Mouse (Mus musculus) bone marrow, adult 2 months (tissue): Measurements from ENCODE around the gene Maz. TPM values are rescaled to one million over a fixed set of nuclear protein-coding genes. Genes with fewer than 3 reads are reported as not detected.

Experiments
- H3K27ac ChIP-seq: fragments of 200-500 bp; 2 replicates; pipeline ENCODE4 v1.5.1; 2012; ENCODE audit warnings: low read depth, mild to moderate bottlenecking, control low read depth, inconsistent platforms, low read length; ENCODE audit not compliant: control insufficient read depth, poor library complexity, insufficient read depth
- H3K4me1 ChIP-seq: fragments of 200-500 bp; 2 replicates; pipeline ENCODE4 v1.6.1; 2011; ENCODE audit warnings: low read length; ENCODE audit not compliant: control insufficient read depth, insufficient read depth
- H3K4me3 ChIP-seq: fragments of 200-500 bp; replicated peaks from 2 replicates; pipeline ENCODE3; 2011; ENCODE audit warnings: mild to moderate bottlenecking, low read depth, low read length, control low read depth; ENCODE audit not compliant: control insufficient read depth
- CTCF ChIP-seq: fragments of 200-500 bp; IDR thresholded peaks from 2 replicates; pipeline ENCODE4 v1.5.1; 2011; ENCODE audit warnings: low read length, control low read depth; ENCODE audit not compliant: control insufficient read depth, insufficient read depth
- POLR2A ChIP-seq: fragments of 200-500 bp; IDR thresholded peaks from 2 replicates; pipeline ENCODE4 v1.6.1; 2011; ENCODE audit warnings: low read depth, mild to moderate bottlenecking, control low read depth, low read length, borderline replicate concordance; ENCODE audit not compliant: control insufficient read depth
- WGBS: fragments of 180-500 bp; shearing (Covaris S2); methylation state at CpG from one replicate; pipeline ENCODE4 v1.1.7; 2018; 5-methylcytosine and 5-hydroxymethylcytosine counted together
- polyA plus RNA-seq: library from polyadenylated mRNA; stranded (reverse); fragments of >200 nt; gene quantifications from 2 replicates; pipeline ENCODE4 v1.2.4, GENCODE M21; 2011; ENCODE audit warnings: low replicate concordance; ENCODE audit not compliant: missing spikeins, insufficient read depth, insufficient read length

The Maz gene
- polyA plus RNA-seq, 1 experiment = 314 TPM

GRCm38 (mm10) chr7:127020491-127020890, 6.3 kb downstream of the Maz start:
- WGBS = 55% methylated on average over 5 of the region's 5 CpGs
- no peak for TF ChIP-seq CTCF
- no peak for TF ChIP-seq POLR2A
- Histone ChIP-seq H3K4me3 (no peak overlapping the region), H3K4me1 (peaks cover 10% of the 10 kb centered on the region), H3K27ac (no peak overlapping the region)

- TF ChIP-seq POLR2A (no peak), CTCF (no peak)
- no peak overlapping the region for H3K27ac ChIP-seq
- 79% methylated on average over 3 of the region's 3 CpGs for WGBS
- peaks cover 11% of the 10 kb centered on the region for H3K4me1 ChIP-seq
- no peak overlapping the region for H3K4me3 ChIP-seq
Observed at GRCm38 (mm10) chr7:127020031-127020430, 6.8 kb downstream of the Maz start.

- H3K4me3 ChIP-seq = no peak overlapping the region
- WGBS = 75% methylated on average over 14 of the region's 14 CpGs
- H3K4me1 ChIP-seq = peaks cover 12% of the 10 kb centered on the region
- H3K27ac ChIP-seq = no peak overlapping the region
- TF ChIP-seq CTCF (no peak), POLR2A (no peak)
Observed at GRCm38 (mm10) chr7:127019306-127019960, 7.4 kb downstream of the Maz start.

- TF ChIP-seq CTCF (no peak), POLR2A (no peak)
- Histone ChIP-seq H3K27ac (no peak overlapping the region), H3K4me3 (no peak overlapping the region), H3K4me1 (peaks cover 7% of the 10 kb centered on the region)
- WGBS = 87% methylated on average over 15 of the region's 15 CpGs
Observed at GRCm38 (mm10) chr7:127018416-127019305, 8.2 kb downstream of the Maz start.

GRCm38 (mm10) chr7:127017950-127018345, 8.9 kb downstream of the Maz start:
- TF ChIP-seq POLR2A = no peak
- no peak overlapping the region for H3K4me3 ChIP-seq
- H3K27ac ChIP-seq = no peak overlapping the region; the same call in 1 of the 2 replicates
- WGBS = 73% methylated on average over 6 of the region's 6 CpGs
- peaks cover 5% of the 10 kb centered on the region; the same call in 1 of the 2 replicates for H3K4me1 ChIP-seq

- WGBS = 3% methylated on average over 39 of the region's 39 CpGs
- TF ChIP-seq POLR2A = peak; percentile 59; the same call in 1 of the 2 replicates
- TF ChIP-seq CTCF = peak; percentile 76
- peaks cover 5% of the 10 kb centered on the region; the same call in 1 of the 2 replicates for H3K4me1 ChIP-seq
- H3K4me3 ChIP-seq = peak within 1 kb of the TSS; percentile 87
- H3K27ac ChIP-seq = peak within 1 kb of the TSS; percentile 96
Observed at GRCm38 (mm10) chr7:127016971-127017949, 9.6 kb downstream of the Maz start, which contains the start of gene Pagr1a. TSS of gene Pagr1a (minus strand) at chr7:127017352.

GRCm38 (mm10) chr7:127016486-127016938, 10.3 kb downstream of the Maz start:
- TF ChIP-seq POLR2A = peak; percentile 82; the same call in 1 of the 2 replicates
- no peak for TF ChIP-seq CTCF
- Histone ChIP-seq H3K4me3 (peak overlapping the region; percentile 87), H3K27ac (peak overlapping the region; percentile 96), H3K4me1 (peaks cover 5% of the 10 kb centered on the region; the same call in 1 of the 2 replicates)
- under 1% methylated on average over 22 of the region's 22 CpGs for WGBS

GRCm38 (mm10) chr7:127016481-127016485, 10.6 kb downstream of the Maz start, which contains the start of gene Pagr1b:
TSS of gene Pagr1b (minus strand) at chr7:127016484.
- no peak for TF ChIP-seq POLR2A
- TF ChIP-seq CTCF = no peak
- peak within 1 kb of the TSS; percentile 87 for H3K4me3 ChIP-seq
- H3K4me1 ChIP-seq = peaks cover 5% of the 10 kb centered on the region; the same call in 1 of the 2 replicates
- H3K27ac ChIP-seq = peak within 1 kb of the TSS; percentile 96
